Mouse (Mus musculus): ENCODE measurements at regions not wholly inside any gene's neighbourhood (a gene's known extent, or its start where the extent isn't known, plus 50 kb on each side); places are given as distances from the start of the nearest gene placed in this dataset.
"Not testable (repeated sequence)": the region's sequence is repeated elsewhere in the genome, so short reads cannot be mapped to it uniquely, and the experiment has no call there.

DNA sequence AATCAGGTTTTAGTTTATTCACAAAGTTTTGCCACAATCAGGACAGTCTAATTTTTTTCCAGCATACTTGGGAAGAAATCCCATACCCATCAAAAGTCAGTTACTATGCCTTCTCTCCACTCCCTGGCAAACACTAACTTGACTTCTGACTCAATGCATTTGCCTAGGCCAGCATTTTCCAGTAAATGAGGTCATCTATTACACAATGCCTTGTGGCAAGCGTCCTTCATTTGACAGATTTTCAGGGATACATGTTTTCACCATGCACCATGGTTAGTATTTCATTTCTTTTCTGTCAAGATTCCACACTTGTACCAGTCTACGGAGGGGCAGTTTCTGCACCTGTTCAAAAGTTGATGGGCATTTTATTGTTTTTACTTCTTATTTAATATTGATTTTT lies 88.4 kb upstream of the Slc2a12 start:
- not testable (repeated sequence) for TF ChIP-seq POLR2A (IDR thresholded peaks at IDR 0.05; ENCODE audit: low read depth, low read length); CTCF (conservative IDR thresholded peaks at IDR 0.05; ENCODE audit: insufficient read depth, insufficient read length, low read depth, low read length)
